Mouse (Mus musculus): ENCODE results near the gene Cdk20.

DNA sequence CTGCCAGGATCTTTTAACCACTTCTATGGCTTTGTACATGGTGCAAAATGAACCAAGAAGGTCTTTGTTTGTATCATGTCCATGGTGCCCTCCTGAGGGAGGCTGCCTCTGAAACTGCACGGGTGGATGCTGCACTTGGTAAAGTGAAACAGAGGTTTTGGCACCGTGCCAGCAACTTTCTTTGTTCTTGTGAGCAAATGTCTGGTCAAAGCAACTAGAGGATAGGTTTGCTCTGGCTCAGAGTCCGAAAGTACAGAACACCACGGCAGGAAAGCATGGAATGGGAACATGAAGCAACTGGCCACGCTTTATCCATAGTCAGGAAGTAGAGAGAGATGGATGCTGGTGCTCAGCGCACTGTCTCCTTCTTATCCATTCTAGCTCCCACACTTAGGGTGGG is 35.8 kb downstream of the Cdk20 start:
- no peak for TF ChIP-seq ZC3H11A (IDR thresholded peaks at IDR 0.05; ENCODE audit: borderline replicate concordance, low read depth, low read length)
- no peak for TF ChIP-seq MAFK (IDR thresholded peaks at IDR 0.05; ENCODE audit: insufficient read depth, low read depth, low read length)
- TF ChIP-seq CHD2 (IDR thresholded peaks at IDR 0.05; ENCODE audit: low read depth, low read length): no peak
- TF ChIP-seq ZNF384 (IDR thresholded peaks at IDR 0.05; ENCODE audit: low read depth, low read length): no peak
- no peak for TF ChIP-seq HCFC1 (IDR thresholded peaks at IDR 0.05; ENCODE audit: borderline replicate concordance, insufficient read depth, low read length)

Data from ES-E14 (cell line).